Mouse (Mus musculus) retina, postnatal 7 days (tissue): ENCODE measurements at regions not wholly inside any gene's neighbourhood (a gene's known extent, or its start where the extent isn't known, plus 50 kb on each side); places are given as distances from the start of the nearest gene placed in this dataset.
"Not testable (repeated sequence)": the region's sequence is repeated elsewhere in the genome, so short reads cannot be mapped to it uniquely, and the experiment has no call there.

ENCODE experiments used
- DNase-seq: peaks from one replicate; pipeline ENCODE4 v3.0.0-alpha.2; 2012; ENCODE audit warnings: low read depth, low spot score

GRCm38 (mm10) chr7:63997997-63998396 is 59.3 kb upstream of the Klf13 start:
- no peak for DNase-seq

DNA sequence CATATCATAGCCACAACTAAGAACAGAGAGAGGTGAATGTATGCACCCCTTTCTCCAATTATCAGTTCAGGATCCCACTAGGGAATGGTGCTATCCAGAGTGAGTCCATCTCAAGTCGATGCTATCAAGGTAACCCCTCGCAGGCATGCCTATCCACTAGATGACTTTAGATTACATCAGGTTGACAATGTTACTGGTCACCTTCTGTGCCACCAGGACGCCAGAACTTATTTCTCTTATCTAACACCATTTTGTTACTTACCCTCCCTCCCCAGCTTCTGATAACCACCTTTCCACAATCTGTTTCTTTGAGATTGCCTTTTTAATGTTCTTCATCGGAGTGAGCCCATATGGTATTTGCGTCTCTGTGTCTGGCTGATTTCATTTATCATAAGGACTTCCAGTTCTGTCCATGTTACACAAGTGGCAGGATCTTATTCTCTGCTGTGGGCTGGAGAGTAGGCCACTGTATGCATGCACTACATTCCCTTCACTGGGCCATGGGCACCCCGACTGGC is 57.9 kb upstream of the Klf13 start:
- no peak for DNase-seq

DNA sequence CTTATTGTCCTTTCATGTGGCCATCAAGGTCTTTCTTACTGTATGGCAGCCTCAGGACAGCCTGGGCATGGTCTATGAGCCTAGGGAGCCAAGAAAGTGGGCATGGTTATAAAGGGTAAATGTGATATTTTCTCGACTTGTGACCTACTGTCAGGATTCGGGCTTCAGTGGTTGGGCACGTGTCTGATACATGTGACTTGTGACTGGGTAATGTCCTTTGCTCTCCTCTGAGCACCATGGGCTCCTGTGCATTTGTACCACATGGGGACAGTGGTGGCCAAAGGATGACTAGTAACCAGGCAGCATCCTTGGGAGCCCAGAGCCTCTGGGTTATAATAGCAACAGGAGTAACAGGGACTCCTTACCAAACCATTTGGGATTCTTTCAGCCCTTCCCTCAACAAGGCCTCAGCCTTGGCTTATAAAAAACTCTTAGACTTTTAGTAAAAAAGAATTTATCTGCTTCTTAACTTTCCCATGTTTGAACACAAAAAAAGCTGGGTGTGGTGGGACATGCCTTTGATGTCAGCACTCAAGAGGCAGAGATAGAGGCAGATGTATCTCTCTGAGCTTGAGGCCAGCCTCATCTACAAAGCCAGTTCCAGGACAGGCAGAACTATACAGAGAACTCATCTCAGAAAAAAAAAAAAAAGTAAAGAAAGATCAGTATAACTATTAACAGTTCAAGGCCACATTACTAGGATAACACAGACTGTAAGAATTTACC is 56.7 kb upstream of the Klf13 start:
- DNase-seq, result no peak

- DNase-seq, result not testable (repeated sequence)
Observed at GRCm38 (mm10) chr7:63994769-63995168, 56.1 kb upstream of the Klf13 start.

- DNase-seq, result no peak
Observed at GRCm38 (mm10) chr7:63992155-63992554, 53.4 kb upstream of the Klf13 start.

- no peak for DNase-seq
Observed at GRCm38 (mm10) chr7:63991085-63992010, 52.6 kb upstream of the Klf13 start.

DNA sequence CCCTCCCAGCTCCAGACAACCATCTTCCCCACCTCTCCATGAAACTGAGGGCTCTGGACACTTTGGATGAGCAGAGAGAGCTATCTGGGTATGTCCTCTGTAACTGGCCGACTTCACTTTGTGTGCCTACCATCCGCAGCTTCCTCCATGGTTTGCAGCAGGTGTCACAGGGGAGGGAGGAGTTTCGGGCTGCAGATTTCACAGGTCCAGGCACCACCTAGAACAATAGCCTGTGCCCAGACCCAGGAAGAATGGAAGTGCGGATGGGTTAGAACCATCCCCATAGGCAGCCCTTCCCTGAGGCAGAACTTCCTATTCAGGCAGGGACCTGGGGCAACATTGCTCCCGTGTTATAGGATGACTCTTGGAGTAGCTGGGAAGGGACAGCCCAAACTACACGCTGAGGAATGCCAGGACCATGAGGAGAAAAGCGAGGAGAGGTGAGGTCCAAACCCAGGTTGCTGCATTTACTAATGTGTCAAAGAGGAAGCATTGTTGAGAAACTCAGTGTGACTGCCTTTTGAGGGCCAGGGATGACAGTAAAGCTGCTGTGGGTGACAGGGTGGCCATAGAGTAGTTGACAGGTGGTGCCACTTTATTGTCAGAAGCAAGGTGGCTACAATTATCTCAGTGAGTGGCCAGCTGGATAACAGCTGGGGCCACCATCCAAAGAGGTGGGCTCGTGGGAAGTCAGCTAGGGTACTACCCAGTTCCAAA is 51.8 kb upstream of the Klf13 start:
- no peak for DNase-seq

GRCm38 (mm10) chr7:63989736-63990135 is 51.0 kb upstream of the Klf13 start:
- no peak for DNase-seq
